Mouse (Mus musculus) cerebral cortex, adult 2 months (tissue): ENCODE data around the gene Cadm1.

Experiments
- WGBS: fragments of 180-500 bp; shearing (Covaris S2); methylation state at CpG from one replicate; pipeline ENCODE4 v1.1.7; 2018; 5-methylcytosine and 5-hydroxymethylcytosine counted together

The Cadm1 gene

DNA sequence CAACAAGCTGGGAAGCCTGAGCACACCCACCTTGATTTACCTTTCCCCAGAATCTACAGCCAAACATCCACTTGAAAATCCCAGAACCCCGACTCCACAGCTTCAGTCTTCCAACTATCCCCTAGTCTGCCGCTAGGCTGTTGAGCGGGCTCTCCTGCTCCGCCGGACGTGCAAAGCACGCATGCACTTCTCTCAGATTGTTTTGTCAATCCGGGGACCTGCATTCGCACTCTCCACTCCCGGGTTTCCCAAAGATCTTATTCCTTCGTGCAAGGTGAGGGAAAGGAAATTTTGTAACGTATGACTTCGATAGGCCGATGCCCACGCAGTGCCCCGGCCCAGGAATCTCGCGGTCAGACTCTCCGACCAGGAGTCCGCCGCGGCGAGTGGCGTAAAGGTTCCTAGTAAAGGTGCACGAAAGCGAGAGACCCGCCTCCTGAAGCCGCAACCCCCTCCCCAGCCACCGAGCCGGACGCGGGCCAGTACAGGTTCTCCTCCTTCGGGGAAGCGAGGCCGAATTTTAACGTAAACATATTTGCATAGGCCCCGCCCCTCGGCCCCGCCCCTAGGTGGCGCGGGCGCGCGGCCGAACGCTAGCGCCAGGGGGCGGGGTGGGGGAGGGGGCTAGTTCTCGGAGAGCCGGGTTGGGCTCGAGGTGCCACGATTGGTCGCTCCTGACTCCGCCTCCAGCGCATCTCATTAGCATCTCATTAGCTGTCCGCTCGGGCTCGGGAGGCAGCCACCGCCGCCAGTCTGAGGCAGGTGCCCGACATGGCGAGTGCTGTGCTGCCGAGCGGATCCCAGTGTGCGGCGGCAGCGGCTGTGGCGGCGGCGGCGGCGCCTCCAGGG lies at the start of gene Cadm1:
Cadm1 (plus strand) TSS at position 572 of the 849 bp plus-strand sequence.
- WGBS, result under 1% methylated on average over 72 of the region's 72 CpGs

DNA sequence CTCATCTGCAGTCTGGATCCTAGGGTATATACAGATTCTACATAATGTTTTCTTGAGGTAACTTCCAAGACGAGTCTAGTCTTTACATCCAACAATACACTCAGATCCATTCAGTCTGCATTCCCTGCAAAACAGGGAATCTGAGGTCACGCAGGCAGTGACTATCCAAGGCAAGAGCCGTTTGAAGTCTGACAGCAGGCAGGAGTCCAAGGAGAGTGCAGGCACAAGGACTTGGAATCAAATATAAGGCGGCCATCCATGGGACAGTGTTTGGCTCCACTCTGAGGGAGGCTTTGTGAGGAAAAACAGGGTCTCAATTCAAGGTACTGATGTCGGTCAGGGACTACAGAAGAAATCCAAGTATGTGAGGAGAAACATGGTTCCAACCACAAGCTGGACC lies 45.5 kb upstream of the Cadm1 start:
- WGBS, result 63% methylated on average over 5 of the region's 5 CpGs

DNA sequence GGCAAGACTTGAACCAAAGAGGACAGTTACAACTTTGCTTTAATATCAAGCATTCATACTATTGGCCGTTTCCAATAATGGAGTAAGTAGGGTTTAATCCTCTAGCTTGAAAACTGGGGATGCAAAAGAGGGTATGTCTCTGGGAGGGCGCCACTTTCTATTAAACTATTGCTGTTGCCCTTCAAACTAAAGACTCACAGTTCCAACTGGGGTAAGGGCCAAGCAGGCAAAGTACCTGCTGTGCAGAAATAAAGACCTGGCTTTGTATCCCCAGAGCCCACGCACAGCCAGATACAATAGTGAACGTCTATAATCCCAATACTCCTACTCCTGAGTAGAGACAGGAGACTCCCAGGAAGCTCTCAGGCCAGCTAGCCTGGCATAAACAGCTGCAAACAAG lies 44.8 kb upstream of the Cadm1 start:
- WGBS, result 72% methylated on average over 4 of the region's 4 CpGs

DNA sequence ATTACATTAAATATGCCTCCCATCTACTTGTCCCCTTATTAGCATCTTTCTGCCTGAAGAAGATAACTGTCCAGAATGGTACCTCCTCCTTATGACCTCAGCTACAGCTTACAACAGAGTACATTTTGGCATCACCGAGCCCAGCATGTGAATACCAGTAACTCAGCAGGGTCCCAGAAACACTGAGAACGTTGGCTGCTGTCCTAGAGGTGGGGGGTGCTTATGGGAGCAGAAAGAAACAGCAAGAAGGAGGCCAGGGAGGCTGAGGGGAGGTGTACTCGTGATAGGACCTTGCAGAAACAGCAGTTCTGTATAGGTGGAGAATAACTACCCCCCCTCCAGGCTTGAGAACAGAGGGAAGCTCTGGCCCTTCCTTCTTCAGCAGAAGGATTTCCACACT lies 30.2 kb upstream of the Cadm1 start:
- WGBS, result 35% methylated on average over 3 of the region's 3 CpGs

DNA sequence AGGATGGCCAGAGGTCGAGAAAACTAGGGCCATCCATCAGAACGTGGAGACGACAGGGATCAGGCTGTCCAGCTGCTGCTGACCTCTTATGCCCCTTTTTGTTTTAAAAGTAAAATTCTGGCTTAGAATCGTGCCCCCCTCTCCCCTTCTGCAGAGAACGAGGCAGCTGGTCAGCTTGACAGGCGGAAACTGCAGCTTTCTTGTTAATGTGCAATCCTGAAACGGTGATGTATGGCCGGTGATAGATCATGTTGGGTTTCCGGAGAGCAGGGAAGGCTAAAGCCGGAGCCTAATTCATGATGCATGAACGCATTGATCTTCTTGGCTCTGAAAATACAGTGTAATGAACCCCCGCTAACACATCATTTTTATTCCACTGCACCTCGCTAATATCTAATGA lies 24.0 kb upstream of the Cadm1 start:
- 85% methylated on average over 13 of the region's 13 CpGs for WGBS

DNA sequence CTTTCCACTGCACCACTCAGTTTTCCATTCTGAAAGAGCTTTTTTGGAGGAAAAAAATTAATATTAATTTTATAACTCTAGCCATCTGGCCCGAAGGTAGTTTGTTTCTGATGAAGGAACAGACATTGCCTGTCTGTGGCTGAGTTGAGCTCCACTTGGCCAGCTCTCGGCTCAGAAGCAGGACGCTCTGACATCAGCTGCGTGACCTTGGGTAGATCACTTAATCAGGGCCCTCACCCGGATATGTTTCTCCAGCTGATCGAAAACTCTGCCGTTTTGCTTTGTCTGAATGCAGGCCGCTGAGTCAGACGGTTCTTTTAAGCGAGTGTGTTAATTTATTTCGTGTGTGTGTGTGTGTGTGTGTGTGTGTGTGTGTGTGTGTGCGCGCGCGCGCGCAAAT lies 23.1 kb upstream of the Cadm1 start:
- 94% methylated on average over 17 of the region's 17 CpGs for WGBS

DNA sequence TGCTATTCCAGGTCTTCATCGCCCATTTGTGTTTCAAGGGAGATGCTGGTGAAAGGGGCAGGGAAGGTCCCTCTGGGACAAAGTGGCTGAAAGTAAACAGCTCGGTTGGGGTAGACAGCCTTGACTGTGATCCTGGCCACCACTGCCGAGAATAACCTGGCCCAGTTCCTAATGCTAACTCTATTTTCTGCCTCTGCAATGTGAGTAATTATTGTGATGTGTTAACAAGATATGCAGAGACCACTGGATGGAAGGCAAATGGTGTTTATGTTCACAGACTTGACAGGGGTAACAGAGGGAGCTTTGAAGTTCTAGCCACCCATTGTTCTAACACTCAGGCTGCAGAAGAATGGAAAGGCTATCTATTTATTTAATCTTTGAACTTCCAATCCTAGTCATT lies 21.9 kb upstream of the Cadm1 start:
- 53% methylated on average over 3 of the region's 3 CpGs for WGBS

DNA sequence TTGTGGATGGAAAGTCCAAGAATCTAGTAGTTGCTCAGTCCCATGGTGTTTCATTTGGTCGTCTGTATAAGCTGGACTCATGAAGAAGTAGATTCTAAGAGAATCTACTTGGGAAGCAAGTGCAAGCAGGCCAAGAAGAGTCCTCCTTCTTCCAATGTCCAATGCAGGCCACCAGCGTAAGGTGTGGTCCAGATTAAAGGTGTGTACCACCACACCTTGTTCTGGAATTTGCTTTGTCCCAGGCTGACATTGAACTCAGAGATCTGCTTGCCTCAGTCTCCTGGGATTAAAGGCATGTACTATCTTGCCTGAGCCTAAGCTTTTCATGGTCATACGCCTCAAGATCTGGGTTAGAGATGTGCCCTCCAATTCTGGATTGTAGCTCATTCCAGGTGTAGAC lies 17.5 kb upstream of the Cadm1 start:
- 95% methylated on average over 3 of the region's 3 CpGs for WGBS

DNA sequence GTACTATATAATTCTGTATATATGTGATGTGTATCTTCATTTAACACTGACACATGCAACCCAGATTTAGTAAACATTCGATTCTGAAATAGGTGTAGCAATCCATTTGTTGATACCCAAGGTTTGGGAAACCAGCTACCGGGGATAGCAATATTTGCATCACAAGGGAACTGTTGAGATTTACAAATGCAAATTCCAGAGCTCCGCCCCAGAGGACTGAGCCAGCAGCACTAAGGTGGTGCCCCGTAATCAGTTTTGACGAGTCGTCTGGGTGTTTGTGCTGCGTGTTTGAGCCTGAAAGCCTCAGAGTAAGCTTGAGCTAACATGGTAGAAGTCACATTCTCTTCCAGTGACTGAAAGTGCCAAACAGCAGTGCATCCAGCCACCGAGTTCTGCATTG lies 15.7 kb upstream of the Cadm1 start:
- WGBS, result 52% methylated on average over 8 of the region's 8 CpGs

DNA sequence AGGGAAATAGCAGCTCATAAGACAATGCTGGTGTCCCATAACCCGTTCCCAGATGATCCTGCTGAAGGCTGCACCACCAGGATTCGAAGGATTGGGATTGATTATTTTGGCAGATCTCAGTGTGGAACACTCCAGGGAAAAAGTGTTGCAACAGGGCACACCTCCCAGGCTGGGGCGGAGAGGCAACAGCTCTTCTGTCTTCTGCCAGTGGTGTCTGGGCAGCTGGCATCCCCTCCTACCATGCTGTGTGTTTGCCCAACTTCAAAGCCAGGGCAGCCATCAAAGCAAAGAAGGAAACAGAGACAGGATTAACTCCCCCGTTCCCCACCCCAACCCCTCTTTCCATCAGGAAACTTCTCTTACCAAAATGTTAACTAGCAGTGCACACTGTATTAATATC lies 13.7 kb upstream of the Cadm1 start:
- WGBS, result 59% methylated on average over 4 of the region's 4 CpGs

DNA sequence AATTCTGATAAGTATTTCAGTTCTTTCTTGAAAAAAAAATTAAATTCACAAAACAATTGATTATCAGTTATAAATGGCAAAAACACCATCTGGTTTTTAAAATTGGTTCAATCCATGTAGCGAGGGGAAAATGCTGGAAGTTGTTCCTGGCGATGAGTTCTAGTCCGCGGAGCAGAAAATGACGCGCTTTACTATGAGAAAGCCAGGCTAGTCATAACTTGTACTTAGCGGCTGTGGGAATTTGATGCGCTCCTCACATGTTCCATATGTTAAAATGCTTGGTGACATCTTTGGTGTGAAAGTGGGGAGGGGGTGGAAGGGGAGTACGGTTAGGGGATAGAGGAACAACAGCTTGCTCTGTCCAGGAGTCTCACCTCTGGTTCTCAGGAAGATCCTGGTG lies 2.7 kb upstream of the Cadm1 start:
- WGBS, result 65% methylated on average over 9 of the region's 9 CpGs

DNA sequence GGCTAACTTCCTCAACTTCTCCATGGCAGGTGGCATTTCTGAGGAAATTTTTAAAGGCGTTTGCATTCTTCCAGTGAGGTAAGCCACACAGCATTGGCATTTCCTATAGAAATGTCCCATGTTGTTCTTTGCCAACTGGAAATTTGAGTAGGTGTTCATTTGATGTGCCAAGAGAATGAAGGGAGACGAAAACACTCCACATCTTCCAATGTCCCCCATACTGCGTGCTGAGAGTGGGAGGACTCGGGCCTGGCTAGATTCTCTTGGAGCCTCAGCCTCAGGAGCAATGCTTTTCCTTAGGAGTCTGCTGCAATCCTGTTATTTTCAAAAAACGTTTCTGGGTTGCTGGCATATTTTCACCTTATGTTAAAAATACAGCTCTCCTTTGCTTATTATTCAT lies 2.2 kb upstream of the Cadm1 start:
- 67% methylated on average over 5 of the region's 5 CpGs for WGBS

DNA sequence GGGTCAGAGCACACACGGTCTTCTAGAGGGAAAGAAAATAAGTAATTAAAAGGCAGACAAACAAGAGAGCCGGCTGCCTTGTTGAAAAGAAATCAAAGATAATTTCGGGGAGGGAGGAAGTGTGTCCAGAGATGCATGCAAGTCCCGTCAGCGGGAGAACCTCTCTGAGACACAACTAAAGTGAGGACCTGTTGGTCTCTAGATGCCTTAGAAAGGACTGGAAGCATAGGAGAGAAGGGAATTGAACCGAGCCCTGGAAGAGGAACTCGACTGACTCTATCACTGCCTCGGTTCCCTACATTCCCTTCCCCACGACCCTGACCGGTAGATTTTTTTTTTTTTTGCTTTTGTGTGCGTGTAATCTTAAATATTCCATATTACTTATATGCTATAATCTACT lies 791 bp upstream of the Cadm1 start:
- 17% methylated on average over 11 of the region's 11 CpGs for WGBS

DNA sequence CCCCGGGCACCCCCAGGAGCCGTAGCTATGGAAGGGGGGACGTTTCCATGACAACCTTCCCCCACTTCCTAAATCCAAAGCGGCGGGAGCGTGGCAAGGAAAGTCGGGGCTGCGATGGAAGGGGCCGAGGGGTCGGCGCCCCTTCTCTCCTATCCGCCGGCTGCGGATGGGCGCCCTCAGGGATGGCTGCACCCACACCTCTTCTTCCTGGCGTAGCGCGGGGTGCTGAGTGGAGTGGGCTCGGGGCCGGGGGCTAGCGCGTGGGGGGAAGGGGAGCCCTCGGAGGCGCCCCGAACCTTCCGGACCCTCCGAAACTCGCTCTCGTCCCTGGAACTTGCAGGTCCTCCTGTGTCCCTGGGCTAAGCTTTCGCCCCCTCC lies 560 bp downstream of the Cadm1 start:
- WGBS, result 1% methylated on average over 30 of the region's 30 CpGs

DNA sequence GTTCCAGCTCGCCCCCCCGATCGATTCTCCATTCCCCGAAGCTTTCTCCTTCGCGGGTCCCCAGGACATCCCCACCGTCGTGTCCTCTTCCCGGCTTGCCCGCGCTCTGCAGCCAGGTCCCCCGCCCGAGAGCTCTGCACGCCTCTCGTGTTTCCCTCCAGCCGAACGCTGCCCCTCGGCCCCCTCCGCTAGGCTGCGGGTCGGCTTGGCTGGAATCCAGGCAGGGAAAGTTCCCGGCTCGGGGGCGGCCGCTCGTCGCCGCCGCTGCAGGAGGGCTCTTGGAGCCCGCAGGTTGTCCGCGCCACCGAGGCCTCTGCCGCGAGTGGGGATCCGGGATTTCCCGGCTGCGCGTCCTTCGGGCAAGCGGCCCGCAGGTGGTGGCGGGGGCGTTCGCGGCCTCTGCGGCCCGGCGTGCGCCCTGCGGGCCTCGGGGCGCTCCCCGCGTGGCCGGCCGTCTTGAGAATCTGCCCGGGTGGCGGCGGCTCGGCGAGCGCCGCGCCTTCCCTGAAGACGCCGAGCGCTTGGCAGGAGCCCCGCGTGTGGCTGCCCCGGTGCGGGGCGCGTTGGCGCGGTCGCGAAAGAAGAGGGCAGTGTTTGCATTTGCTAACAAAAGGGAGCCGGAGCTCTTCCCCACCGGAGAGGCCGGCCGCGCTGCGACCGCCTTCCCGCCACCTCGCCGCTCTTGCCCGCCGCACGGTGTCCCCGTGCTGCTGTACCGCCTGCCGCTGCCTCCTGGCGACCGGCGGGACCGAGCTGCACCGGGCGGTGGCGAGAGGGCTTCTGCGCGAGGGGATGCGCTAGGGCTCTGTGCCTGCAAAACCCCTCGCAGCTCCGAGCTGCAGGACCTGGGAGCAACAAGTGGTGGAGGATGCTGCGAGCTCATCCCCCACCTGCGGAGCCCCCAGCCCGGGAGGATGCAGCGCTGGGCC lies 1.2 kb downstream of the Cadm1 start:
- WGBS, result under 1% methylated on average over 97 of the region's 110 CpGs

DNA sequence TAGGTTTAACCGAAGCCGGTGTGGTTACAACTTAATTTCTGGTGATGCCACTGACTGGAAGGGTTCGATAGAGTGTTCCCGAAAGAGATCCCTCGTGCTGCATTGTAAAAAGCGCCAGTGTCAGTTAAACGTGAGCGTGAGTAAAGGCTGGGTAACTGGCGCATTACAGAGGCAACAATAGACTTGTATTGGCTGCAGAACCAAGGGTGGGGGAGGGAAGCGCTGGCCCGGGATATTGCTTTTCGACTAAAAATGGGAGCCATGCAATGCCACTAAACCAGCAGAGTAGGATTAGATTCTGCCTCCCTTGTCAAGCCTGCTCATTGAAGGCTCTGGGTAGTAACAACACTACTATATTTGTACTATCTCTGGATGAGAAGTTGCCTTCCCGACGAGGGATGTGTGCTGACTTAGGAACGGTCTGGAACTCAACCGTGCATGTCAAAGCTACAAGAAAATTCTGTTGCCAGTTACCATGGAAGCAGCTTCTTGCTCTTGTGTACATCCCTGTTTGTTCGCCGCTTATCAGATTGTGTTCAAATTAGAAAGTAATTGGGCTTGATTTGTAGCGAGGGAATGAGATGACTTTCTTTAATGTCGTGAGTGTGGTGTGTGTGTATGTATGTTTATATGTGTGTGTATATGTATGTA lies 2.4 kb downstream of the Cadm1 start:
- 4% methylated on average over 20 of the region's 20 CpGs for WGBS

DNA sequence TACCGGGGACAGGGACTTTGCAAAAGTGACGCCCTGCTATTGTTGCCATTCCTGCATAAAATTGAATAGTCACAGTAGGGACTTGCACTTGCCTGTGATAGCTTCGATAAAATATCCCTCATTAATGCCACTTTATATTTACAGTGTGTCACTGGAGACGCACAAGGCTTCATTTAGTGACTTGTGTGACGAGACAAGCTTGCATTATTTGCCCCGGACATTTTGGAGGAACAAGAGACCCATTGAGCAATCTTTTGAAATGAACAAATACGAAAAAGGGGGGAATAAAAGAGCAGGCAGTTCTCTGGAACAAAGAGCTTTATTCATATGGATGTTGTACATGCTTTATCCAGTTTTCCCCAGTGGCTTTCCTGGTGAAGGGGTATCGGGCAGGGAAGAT lies 3.5 kb downstream of the Cadm1 start:
- WGBS, result 41% methylated on average over 8 of the region's 8 CpGs

DNA sequence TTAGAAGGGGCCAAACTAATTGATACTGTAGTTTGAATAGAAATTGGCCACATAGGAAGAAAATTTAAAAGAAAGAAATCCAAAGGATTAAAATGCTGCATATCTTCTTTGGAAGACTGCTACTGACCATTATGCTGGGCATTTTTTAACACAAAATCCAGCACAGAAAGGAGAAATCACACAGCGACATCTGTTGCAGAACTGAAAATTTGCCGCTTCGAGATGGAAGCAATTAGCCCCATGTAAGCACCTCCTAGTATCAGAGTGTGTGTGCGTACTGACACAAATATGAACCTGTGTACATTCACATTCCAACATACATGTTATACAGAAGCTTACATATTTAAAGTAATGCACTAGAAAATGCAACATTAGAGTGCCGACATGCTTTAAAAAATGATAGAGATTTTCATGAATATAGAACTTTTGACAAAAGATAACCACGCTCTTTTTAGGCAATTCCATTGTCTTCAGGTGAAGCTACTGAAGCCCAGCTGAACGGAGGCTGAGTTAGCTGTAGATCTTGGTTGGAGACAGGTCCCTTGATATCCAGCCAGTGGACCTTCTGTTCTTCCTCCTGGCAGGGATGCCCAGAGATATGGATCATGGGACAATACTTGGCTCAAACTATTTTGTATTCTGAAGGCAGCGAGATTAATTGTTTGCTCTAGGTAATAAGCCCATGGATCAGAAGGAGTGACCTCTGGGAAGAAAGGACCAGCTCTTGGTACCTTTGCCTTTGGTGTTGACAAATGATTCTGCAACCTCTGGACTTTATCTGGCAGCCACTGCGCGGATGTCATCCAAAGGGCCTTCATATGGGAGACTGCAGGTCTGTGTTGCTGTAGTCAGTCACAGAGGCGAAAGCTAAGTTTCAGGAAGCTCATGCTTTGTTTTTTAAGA lies 4.9 kb downstream of the Cadm1 start:
- 78% methylated on average over 11 of the region's 11 CpGs for WGBS

DNA sequence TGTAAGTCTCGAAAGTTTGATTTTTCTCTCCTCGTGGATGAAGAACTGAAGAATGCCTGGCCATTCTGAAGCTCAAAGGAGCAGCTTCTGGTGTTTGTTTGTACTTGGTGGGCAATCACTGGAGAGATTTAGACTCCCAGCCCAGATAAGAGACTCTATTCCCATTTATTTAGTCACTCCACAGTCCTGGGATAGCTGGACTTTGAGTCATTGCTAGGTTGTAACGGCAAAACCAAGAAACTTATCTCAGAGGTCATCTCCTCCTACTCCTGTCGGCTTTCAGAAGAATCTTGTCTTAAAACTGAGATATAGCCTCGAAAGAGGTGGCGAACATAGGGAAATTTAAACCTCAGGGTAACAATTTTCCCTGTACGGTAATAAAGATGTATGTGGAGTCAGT lies 15.3 kb downstream of the Cadm1 start:
- WGBS, result 79% methylated on average over 7 of the region's 7 CpGs

DNA sequence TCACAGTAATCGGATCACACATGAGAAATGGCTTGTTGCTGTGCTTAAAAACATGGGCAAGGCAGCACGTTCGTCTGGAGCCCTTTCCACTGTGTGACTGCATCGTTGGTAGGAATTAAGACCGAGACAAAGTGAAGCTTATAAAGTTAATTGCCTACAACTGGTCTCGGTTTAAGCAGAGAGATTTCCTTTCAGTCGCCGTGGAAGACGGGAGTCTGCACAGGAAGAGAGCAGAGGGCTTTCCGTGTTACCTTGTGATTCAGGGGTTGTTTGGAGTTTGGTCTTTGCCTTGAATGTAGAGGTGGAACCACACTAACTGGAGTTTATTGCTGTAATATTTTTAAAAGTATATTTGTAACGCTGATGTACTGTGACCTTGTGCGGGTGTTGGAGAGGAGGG lies 15.7 kb downstream of the Cadm1 start:
- 53% methylated on average over 12 of the region's 12 CpGs for WGBS

DNA sequence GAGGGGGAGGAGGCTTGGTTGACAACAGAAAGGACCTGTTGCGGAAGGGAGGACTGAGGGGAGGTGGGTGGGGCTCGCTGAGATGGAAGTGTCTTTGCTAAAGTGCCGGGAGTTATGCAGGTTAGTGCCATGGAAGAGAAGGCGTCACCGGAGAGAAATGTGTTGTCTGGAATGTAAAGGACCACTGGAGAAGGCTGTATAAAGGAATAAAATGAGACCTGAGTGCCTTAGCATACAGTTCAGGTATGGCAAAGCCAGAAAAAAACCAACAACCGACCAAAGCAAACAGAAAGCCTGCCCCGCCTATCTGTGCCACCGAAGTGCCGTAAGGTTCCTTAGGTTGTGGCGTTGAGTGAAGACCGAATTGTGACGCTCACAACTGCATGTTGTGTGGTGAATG lies 18.4 kb downstream of the Cadm1 start:
- 93% methylated on average over 12 of the region's 12 CpGs for WGBS
